Mouse (Mus musculus): ENCODE data around the gene Saa1. TPM values are rescaled to one million over a fixed set of nuclear protein-coding genes. Genes with fewer than 3 reads are reported as not detected.

Saa1 gene
- not detected for polyA plus RNA-seq (2015; fragmentation: Illumina TruSeq; extraction: RNeasy Lipid Tissue Mini Kit (QIAGEN cat#74804); ENCODE audit: insufficient read depth, low replicate concordance)

GRCm38 (mm10) chr7:46742880-46743279 is at the start of gene Saa1:
Gene Saa1 (minus strand): TSS chr7:46742980.

GRCm38 (mm10) chr7:46751490-46751889 is 8.7 kb upstream of the Saa1 start, which contains the start of gene Saa2:
Gene Saa2 (plus strand): TSS chr7:46751790.

GRCm38 (mm10) chr7:46732458-46732857 is 10.3 kb downstream of the Saa1 start, which contains the start of gene Saa4:
Gene Saa4 (minus strand): TSS chr7:46732603.

GRCm38 (mm10) chr7:46715600-46715999 is 27.2 kb downstream of the Saa1 start, which contains the start of gene Saa3:
Gene Saa3 (minus strand): TSS chr7:46715700.

GRCm38 (mm10) chr7:46710390-46710844 is 32.4 kb downstream of the Saa1 start, which contains the start of gene Saal1:
Gene Saal1 (minus strand): TSS chr7:46710680.

Other genes with a start within 250 kb of the Saa1 start
- 7.7 TPM for gene Sergef, start 103.2 kb downstream of the Saa1 start, polyA plus RNA-seq (2015; fragmentation: Illumina TruSeq; extraction: RNeasy Lipid Tissue Mini Kit (QIAGEN cat#74804); ENCODE audit: insufficient read depth, low replicate concordance)
- gene Tph1, start 70.4 kb downstream of the Saa1 start, polyA plus RNA-seq (2015; fragmentation: Illumina TruSeq; extraction: RNeasy Lipid Tissue Mini Kit (QIAGEN cat#74804); ENCODE audit: insufficient read depth, low replicate concordance): 0.19 TPM
- 12.1 TPM for gene Saal1, start 32.3 kb downstream of the Saa1 start, polyA plus RNA-seq (2015; fragmentation: Illumina TruSeq; extraction: RNeasy Lipid Tissue Mini Kit (QIAGEN cat#74804); ENCODE audit: insufficient read depth, low replicate concordance)
- gene Saa3, start 27.3 kb downstream of the Saa1 start, polyA plus RNA-seq (2015; fragmentation: Illumina TruSeq; extraction: RNeasy Lipid Tissue Mini Kit (QIAGEN cat#74804); ENCODE audit: insufficient read depth, low replicate concordance): 1.1 TPM
- gene Saa4, start 10.4 kb downstream of the Saa1 start, polyA plus RNA-seq (2015; fragmentation: Illumina TruSeq; extraction: RNeasy Lipid Tissue Mini Kit (QIAGEN cat#74804); ENCODE audit: insufficient read depth, low replicate concordance): not detected
- gene Saa2, start 8.8 kb upstream of the Saa1 start, polyA plus RNA-seq (2015; fragmentation: Illumina TruSeq; extraction: RNeasy Lipid Tissue Mini Kit (QIAGEN cat#74804); ENCODE audit: insufficient read depth, low replicate concordance): not detected
- gene Hps5, start 53.1 kb upstream of the Saa1 start, polyA plus RNA-seq (2015; fragmentation: Illumina TruSeq; extraction: RNeasy Lipid Tissue Mini Kit (QIAGEN cat#74804); ENCODE audit: insufficient read depth, low replicate concordance): 62.5 TPM
- 56.3 TPM for gene Gtf2h1, start 53.1 kb upstream of the Saa1 start, polyA plus RNA-seq (2015; fragmentation: Illumina TruSeq; extraction: RNeasy Lipid Tissue Mini Kit (QIAGEN cat#74804); ENCODE audit: insufficient read depth, low replicate concordance)
- gene Ldha, start 98.5 kb upstream of the Saa1 start, polyA plus RNA-seq (2015; fragmentation: Illumina TruSeq; extraction: RNeasy Lipid Tissue Mini Kit (QIAGEN cat#74804); ENCODE audit: insufficient read depth, low replicate concordance): 238 TPM
- gene Ldhc, start 118.2 kb upstream of the Saa1 start, polyA plus RNA-seq (2015; fragmentation: Illumina TruSeq; extraction: RNeasy Lipid Tissue Mini Kit (QIAGEN cat#74804); ENCODE audit: insufficient read depth, low replicate concordance): not detected
- gene Tsg101, start 177.0 kb upstream of the Saa1 start, polyA plus RNA-seq (2015; fragmentation: Illumina TruSeq; extraction: RNeasy Lipid Tissue Mini Kit (QIAGEN cat#74804); ENCODE audit: insufficient read depth, low replicate concordance): 96.7 TPM
- 11.0 TPM for gene Uevld, start 215.5 kb upstream of the Saa1 start, polyA plus RNA-seq (2015; fragmentation: Illumina TruSeq; extraction: RNeasy Lipid Tissue Mini Kit (QIAGEN cat#74804); ENCODE audit: insufficient read depth, low replicate concordance)
- gene Gm9999, start 240.6 kb upstream of the Saa1 start, polyA plus RNA-seq (2015; fragmentation: Illumina TruSeq; extraction: RNeasy Lipid Tissue Mini Kit (QIAGEN cat#74804); ENCODE audit: insufficient read depth, low replicate concordance): not detected